Mouse (Mus musculus) embryo, embryonic 10.5 days (tissue): ENCODE results near the gene Ikzf1.

ENCODE experiments used
- DNase-seq: peaks from one replicate; pipeline ENCODE4 v3.0.0-alpha.2; 2015; ENCODE audit warnings: low spot score

Ikzf1 gene

GRCm38 (mm10) chr11:11809404-11810175, 124.8 kb downstream of the Ikzf1 start:
- DNase-seq, result peak; percentile 92

- DNase-seq, result peak; percentile 94
Observed at GRCm38 (mm10) chr11:11811906-11812480, 127.2 kb downstream of the Ikzf1 start.

- no peak for DNase-seq
Observed at GRCm38 (mm10) chr11:11815737-11816136, 130.9 kb downstream of the Ikzf1 start.

GRCm38 (mm10) chr11:11818797-11819196, 134.0 kb downstream of the Ikzf1 start:
- DNase-seq, result no peak

GRCm38 (mm10) chr11:11819206-11819605, 134.4 kb downstream of the Ikzf1 start:
- no peak for DNase-seq

GRCm38 (mm10) chr11:11820251-11820650, 135.4 kb downstream of the Ikzf1 start:
- peak; percentile 99 for DNase-seq

GRCm38 (mm10) chr11:11820737-11821136, 135.9 kb downstream of the Ikzf1 start:
- DNase-seq, result no peak

GRCm38 (mm10) chr11:11821387-11821975, 136.7 kb downstream of the Ikzf1 start:
- DNase-seq, result peak; percentile 98
